Mouse (Mus musculus): ENCODE data around the gene Gadd45b. TPM values are rescaled to one million over a fixed set of nuclear protein-coding genes. Genes with fewer than 3 reads are reported as not detected.

Gene Gadd45b
- polyA plus RNA-seq, 1 experiment from 2014 or later = 21.3 TPM

DNA sequence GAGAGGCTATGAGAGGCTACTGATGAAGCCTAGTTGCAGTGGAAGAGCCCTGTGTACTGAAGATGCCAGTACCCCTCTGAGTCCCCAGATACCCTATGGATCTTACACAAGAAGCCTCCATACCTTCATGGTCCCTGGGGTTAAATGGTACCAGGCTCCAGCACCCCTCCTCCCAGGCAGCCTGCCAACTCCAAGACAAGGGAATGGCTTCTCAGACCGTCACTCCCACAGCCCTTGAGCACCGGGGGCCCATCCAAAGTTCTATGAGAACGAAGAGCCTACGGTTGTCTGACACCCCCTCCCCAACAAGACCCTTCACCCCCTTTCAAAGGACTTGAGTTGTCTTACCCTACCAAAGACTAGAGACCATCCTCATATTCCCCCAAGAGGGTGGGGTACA lies 14.1 kb upstream of the Gadd45b start:
- ATAC-seq (replicated peaks; ENCODE audit: insufficient number of reproducible peaks, low FRiP score, low TSS enrichment) = no peak
- Histone ChIP-seq H3K36me3 (ENCODE audit: control insufficient read depth, insufficient read depth, low read length) (peaks cover 3% of the 10 kb centered on the region), H3K27ac (ENCODE audit: low read depth, low read length) (no peak overlapping the region), H3K4me1 (ENCODE audit: control insufficient read depth, insufficient read depth, low read length) (peaks cover 12% of the 10 kb centered on the region), H3K4me3 (ENCODE audit: low read depth, low read length) (no peak overlapping the region), H3K4me2 (no peak overlapping the region), H3K9ac (ENCODE audit: low read depth, low read length) (no peak overlapping the region), H3K9me3 (replicated peaks; ENCODE audit: control insufficient read depth, low read length) (no peaks in the 10 kb centered on the region), H3K27me3 (ENCODE audit: control insufficient read depth, insufficient read depth, low read length) (no peaks in the 10 kb centered on the region)
- 83% methylated on average over 4 of the region's 4 CpGs for WGBS (ENCODE audit: insufficient replicate concordance)

DNA sequence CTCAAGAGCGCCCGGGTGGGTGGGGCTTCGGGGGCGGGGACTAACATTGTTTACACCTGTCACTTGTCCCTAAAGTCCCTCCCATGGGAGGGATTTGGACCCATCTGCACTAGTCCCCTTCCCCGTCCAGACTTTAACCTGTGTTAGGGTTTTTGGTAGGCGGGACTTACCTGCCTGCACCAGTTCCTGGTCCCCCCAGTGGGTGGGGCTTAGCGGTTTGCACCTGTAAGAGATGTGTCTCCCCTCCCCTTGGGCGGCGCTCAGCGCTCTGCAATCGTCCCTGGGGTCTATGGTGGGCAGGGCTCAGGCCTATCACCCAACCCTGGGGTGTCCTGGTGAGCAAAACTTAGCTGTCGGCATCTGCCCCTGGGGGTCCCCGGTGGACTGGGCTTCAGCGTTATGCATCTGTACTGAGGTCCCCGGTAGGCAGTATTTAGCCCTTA lies 12.5 kb upstream of the Gadd45b start:
- no peak overlapping the region; the same call in 1 of the 2 replicates for H3K27ac ChIP-seq (ENCODE audit: low read depth, low read length)
- H3K9me3 ChIP-seq (replicated peaks; ENCODE audit: control insufficient read depth, low read length) = no peaks in the 10 kb centered on the region
- H3K36me3 ChIP-seq (ENCODE audit: control insufficient read depth, insufficient read depth, low read length) = peaks cover 3% of the 10 kb centered on the region; the same call in 1 of the 2 replicates
- peaks cover 12% of the 10 kb centered on the region for H3K4me1 ChIP-seq (ENCODE audit: control insufficient read depth, insufficient read depth, low read length)
- WGBS (ENCODE audit: insufficient replicate concordance) = 4% methylated on average over 15 of the region's 15 CpGs
- H3K4me3 ChIP-seq (ENCODE audit: low read depth, low read length) = peak overlapping the region; percentile 62
- peak; percentile 32; the same call in 1 of the 2 replicates for ATAC-seq (replicated peaks; ENCODE audit: insufficient number of reproducible peaks, low FRiP score, low TSS enrichment)
- peak overlapping the region; percentile 97 for H3K4me2 ChIP-seq
- no peaks in the 10 kb centered on the region for H3K27me3 ChIP-seq (ENCODE audit: control insufficient read depth, insufficient read depth, low read length)
- H3K9ac ChIP-seq (ENCODE audit: low read depth, low read length) = peak overlapping the region; percentile 86

DNA sequence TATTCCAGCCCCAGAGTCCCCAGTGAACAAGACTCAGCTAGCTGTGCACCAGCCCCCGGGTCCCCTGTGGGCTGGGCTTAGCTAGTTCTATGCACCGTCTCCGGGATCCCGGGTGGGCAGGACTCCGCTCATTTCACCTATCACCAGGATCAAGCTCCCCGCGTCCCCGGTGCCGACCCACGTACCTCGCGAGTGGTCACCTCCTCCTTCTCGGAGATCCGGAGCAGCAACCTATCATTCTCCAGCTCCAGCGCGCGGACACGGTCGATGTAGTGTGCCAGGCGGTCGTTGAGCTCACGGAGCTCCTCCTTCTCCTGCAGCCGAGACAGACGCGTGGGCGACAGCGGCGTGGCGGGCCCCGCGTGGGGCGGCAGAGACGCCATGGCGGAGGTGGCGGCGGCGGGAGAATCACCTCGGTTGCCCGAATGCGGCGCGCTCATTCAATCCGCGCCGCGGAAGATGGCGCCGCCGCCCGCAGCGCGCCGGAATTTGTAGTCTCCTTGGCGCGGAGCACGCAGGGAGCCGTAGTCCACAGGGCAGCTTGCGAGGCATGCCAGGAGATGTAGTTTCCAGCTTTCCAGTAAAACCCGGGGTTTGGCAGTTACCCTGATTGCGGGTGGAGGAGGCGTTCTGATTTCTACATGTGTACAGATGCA lies 12.0 kb upstream of the Gadd45b start, which contains the start of gene Lmnb2:
Gene Lmnb2 (minus strand): TSS at position 467 of the 656 bp plus-strand sequence.
- H3K27me3 ChIP-seq (ENCODE audit: control insufficient read depth, insufficient read depth, low read length) = no peaks in the 10 kb centered on the region
- peaks cover 3% of the 10 kb centered on the region; the same call in 1 of the 2 replicates for H3K36me3 ChIP-seq (ENCODE audit: control insufficient read depth, insufficient read depth, low read length)
- H3K9ac ChIP-seq (ENCODE audit: low read depth, low read length) = peak within 1 kb of the TSS; percentile 86
- H3K4me2 ChIP-seq = peak within 1 kb of the TSS; percentile 97
- H3K4me1 ChIP-seq (ENCODE audit: control insufficient read depth, insufficient read depth, low read length) = peaks cover 12% of the 10 kb centered on the region
- no peaks in the 10 kb centered on the region for H3K9me3 ChIP-seq (replicated peaks; ENCODE audit: control insufficient read depth, low read length)
- peak within 1 kb of the TSS; percentile 62 for H3K4me3 ChIP-seq (ENCODE audit: low read depth, low read length)
- H3K27ac ChIP-seq (ENCODE audit: low read depth, low read length) = peak within 1 kb of the TSS; percentile 18
- ATAC-seq (replicated peaks; ENCODE audit: insufficient number of reproducible peaks, low FRiP score, low TSS enrichment) = peak; percentile 12; the same call in 1 of the 2 replicates
- under 1% methylated on average over 61 of the region's 61 CpGs for WGBS (ENCODE audit: insufficient replicate concordance)

DNA sequence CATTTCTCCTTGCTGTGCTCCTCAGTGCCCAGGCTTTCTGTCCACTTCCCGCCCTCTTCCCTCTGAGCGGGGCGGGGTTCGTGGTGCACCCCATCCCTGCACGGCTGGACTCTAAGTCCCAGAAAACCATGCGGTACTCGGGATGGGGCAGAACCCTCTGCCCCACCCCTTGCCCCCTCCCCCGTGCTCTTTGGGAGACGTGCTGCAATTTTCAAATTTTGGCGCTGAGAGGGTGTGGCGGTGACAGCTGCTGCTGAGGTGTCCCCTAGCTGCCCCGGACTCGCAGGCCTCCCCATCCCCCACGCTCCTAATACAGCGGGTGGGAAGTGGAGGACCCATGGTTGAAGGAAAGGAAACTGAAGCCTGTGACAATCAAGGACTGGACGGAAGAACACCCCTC lies 8.0 kb upstream of the Gadd45b start:
- 7% methylated on average over 16 of the region's 16 CpGs for WGBS (ENCODE audit: insufficient replicate concordance)
- Histone ChIP-seq H3K36me3 (ENCODE audit: control insufficient read depth, insufficient read depth, low read length) (no peaks in the 10 kb centered on the region), H3K4me2 (peak overlapping the region; percentile 63), H3K9me3 (replicated peaks; ENCODE audit: control insufficient read depth, low read length) (no peaks in the 10 kb centered on the region), H3K4me3 (ENCODE audit: low read depth, low read length) (peak overlapping the region; percentile 36), H3K9ac (ENCODE audit: low read depth, low read length) (peak overlapping the region; percentile 63), H3K4me1 (ENCODE audit: control insufficient read depth, insufficient read depth, low read length) (peaks cover 8% of the 10 kb centered on the region), H3K27me3 (ENCODE audit: control insufficient read depth, insufficient read depth, low read length) (no peaks in the 10 kb centered on the region), H3K27ac (ENCODE audit: low read depth, low read length) (0 out of 2 replicates have a peak overlapping the region, but pooled peaks have one; percentile 36)
- 0 out of 2 replicates have a peak, but pooled peaks have one; percentile 16 for ATAC-seq (replicated peaks; ENCODE audit: insufficient number of reproducible peaks, low FRiP score, low TSS enrichment)

DNA sequence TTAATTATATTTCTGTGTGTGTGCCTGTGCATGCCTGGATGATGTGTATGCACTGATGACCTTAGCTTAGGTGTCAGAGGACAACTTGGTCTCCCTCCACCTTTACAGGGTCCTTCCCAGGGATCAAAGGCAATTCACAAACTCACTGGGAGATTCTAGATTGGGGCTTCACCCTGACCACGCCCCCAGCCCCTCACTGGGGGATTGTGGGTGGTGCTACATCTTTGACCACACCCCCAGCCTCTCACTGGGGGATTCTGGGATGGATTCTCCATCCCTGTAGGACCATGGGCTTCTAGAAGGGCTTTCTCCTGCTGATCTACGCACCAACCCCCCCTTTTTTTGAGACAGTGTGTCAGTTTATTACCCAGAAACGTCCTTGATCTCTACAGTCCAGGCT lies 4.4 kb upstream of the Gadd45b start:
- no peak for ATAC-seq (replicated peaks; ENCODE audit: insufficient number of reproducible peaks, low FRiP score, low TSS enrichment)

DNA sequence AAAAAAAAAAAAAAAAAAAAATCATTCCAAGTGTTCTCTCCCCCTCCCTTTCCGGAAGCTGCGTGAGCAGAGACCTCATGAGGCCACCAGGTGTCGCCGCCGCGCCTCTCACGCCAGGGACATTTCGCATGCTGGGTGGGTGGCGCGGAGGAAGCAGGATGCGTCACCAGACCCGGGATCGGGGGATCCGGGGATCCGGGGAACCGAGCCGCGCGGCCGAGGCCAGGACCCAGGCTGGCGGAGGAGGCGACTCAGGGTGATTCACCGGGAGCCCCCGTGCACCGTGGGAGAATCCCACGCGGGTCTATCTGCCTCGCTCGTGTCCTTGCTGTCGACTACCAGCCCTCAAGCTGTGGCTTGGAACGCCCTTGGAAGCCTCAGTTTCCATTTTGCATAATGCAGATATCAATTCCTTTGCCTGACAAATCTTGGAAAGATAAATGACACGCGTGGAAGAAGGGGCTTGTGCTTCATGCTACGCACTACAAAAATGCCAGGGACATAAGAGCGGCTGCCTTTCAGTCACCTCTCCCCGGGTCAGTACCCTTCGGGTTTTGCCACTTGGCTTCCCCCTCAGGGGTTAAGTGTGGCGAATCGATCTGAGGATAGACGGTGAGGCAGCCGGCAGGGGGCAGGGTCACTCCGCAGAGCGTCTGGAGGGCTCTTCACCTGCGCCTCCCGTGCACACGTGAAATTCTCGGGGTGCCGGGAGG lies 1.1 kb upstream of the Gadd45b start:
- Histone ChIP-seq H3K9me3 (replicated peaks; ENCODE audit: control insufficient read depth, low read length) (no peaks in the 10 kb centered on the region), H3K4me3 (ENCODE audit: low read depth, low read length) (peak overlapping the region; percentile 52), H3K27ac (ENCODE audit: low read depth, low read length) (peak overlapping the region; percentile 88), H3K27me3 (ENCODE audit: control insufficient read depth, insufficient read depth, low read length) (peaks cover 15% of the 10 kb centered on the region), H3K9ac (ENCODE audit: low read depth, low read length) (peak overlapping the region; percentile 77), H3K36me3 (ENCODE audit: control insufficient read depth, insufficient read depth, low read length) (no peaks in the 10 kb centered on the region), H3K4me2 (peak overlapping the region; percentile 88), H3K4me1 (ENCODE audit: control insufficient read depth, insufficient read depth, low read length) (peaks cover 41% of the 10 kb centered on the region)
- 0% methylated on average over 48 of the region's 48 CpGs for WGBS (ENCODE audit: insufficient replicate concordance)
- ATAC-seq (replicated peaks; ENCODE audit: insufficient number of reproducible peaks, low FRiP score, low TSS enrichment) = no peak

More for the DNA sequence above, 4.4 kb upstream of the Gadd45b start:
- H3K4me2 ChIP-seq = no peak overlapping the region
- WGBS (ENCODE audit: insufficient replicate concordance) = 43% methylated on average over 3 of the region's 3 CpGs
- H3K36me3 ChIP-seq (ENCODE audit: control insufficient read depth, insufficient read depth, low read length) = no peaks in the 10 kb centered on the region
- H3K4me3 ChIP-seq (ENCODE audit: low read depth, low read length) = no peak overlapping the region
- H3K9ac ChIP-seq (ENCODE audit: low read depth, low read length) = no peak overlapping the region
- no peak overlapping the region for H3K27ac ChIP-seq (ENCODE audit: low read depth, low read length)
- peaks cover 9% of the 10 kb centered on the region for H3K4me1 ChIP-seq (ENCODE audit: control insufficient read depth, insufficient read depth, low read length)
- H3K9me3 ChIP-seq (replicated peaks; ENCODE audit: control insufficient read depth, low read length) = no peaks in the 10 kb centered on the region
- no peaks in the 10 kb centered on the region for H3K27me3 ChIP-seq (ENCODE audit: control insufficient read depth, insufficient read depth, low read length)

DNA sequence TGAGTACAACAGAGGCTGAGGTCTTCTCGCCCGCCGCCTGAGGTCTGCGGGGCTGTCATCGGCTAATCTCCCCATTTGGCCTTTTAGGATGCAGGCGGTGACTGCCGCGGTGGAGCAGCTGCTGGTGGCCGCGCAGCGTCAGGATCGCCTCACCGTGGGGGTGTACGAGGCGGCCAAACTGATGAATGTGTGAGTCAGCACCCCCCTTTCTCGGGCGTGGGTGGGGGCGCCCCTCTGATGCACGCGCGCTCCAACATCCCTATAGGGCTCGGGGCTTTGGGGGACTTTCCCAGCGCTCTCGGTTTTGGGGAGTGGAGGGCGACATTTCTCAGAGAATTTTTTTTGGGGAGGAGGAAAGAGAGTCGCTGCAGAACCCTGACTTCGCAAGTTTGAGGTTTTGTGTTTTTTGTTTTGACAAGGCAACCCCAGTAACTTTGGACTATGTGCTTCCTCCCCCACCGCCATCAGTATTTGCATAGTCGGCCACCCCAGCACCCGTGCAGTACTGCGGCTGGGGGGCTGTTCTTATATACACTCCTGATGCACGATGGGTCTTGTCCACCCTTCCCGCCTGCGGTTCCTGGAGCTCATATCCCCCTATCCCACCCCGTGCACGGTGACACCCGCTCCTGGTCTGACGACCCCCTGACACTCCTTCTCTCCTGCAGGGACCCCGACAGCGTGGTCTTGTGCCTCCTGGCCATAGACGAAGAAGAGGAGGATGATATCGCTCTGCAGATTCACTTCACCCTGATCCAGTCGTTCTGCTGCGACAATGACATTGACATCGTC lies 684 bp downstream of the Gadd45b start:
- no peak for ATAC-seq (replicated peaks; ENCODE audit: insufficient number of reproducible peaks, low FRiP score, low TSS enrichment)
- WGBS (ENCODE audit: insufficient replicate concordance) = under 1% methylated on average over 45 of the region's 45 CpGs
- Histone ChIP-seq H3K36me3 (ENCODE audit: control insufficient read depth, insufficient read depth, low read length) (no peaks in the 10 kb centered on the region), H3K27ac (ENCODE audit: low read depth, low read length) (peak overlapping the region; percentile 68), H3K27me3 (ENCODE audit: control insufficient read depth, insufficient read depth, low read length) (peaks cover 20% of the 10 kb centered on the region), H3K4me2 (peak overlapping the region; percentile 90), H3K9me3 (replicated peaks; ENCODE audit: control insufficient read depth, low read length) (no peaks in the 10 kb centered on the region), H3K4me1 (ENCODE audit: control insufficient read depth, insufficient read depth, low read length) (peaks cover 46% of the 10 kb centered on the region), H3K4me3 (ENCODE audit: low read depth, low read length) (peak overlapping the region; percentile 77), H3K9ac (ENCODE audit: low read depth, low read length) (peak overlapping the region; percentile 80)

DNA sequence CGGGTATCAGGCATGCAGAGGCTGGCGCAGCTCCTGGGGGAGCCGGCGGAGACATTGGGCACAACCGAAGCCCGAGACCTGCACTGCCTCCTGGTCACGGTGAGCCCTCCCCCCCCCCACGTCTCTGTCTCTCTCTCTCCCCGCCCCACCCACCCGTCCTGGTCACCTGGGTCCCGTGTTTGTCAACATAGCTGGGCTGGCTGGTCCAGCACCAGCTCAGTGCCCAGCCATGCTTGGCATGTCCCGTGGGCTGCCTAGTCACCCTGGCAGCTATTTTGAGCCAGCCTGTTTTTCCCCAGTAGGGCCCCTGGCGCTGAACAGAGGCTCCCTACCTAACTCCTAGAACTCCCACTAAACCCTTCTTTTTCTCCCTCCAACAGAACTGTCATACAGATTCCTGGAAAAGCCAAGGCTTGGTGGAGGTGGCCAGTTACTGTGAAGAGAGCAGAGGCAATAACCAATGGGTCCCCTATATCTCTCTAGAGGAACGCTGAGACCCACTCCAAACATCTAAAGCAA lies 1.3 kb downstream of the Gadd45b start:
- no peak for ATAC-seq (replicated peaks; ENCODE audit: insufficient number of reproducible peaks, low FRiP score, low TSS enrichment)
- H3K9me3 ChIP-seq (replicated peaks; ENCODE audit: control insufficient read depth, low read length) = no peaks in the 10 kb centered on the region
- H3K36me3 ChIP-seq (ENCODE audit: control insufficient read depth, insufficient read depth, low read length) = no peaks in the 10 kb centered on the region
- H3K27ac ChIP-seq (ENCODE audit: low read depth, low read length) = no peak overlapping the region
- H3K4me2 ChIP-seq = peak overlapping the region; percentile 90
- H3K4me1 ChIP-seq (ENCODE audit: control insufficient read depth, insufficient read depth, low read length) = peaks cover 53% of the 10 kb centered on the region
- peak overlapping the region; percentile 77 for H3K4me3 ChIP-seq (ENCODE audit: low read depth, low read length)
- peak overlapping the region; percentile 80 for H3K9ac ChIP-seq (ENCODE audit: low read depth, low read length)
- WGBS (ENCODE audit: insufficient replicate concordance) = 6% methylated on average over 14 of the region's 14 CpGs
- peaks cover 20% of the 10 kb centered on the region for H3K27me3 ChIP-seq (ENCODE audit: control insufficient read depth, insufficient read depth, low read length)
